Mouse (Mus musculus) brain, embryonic 14.5 days (tissue): Measurements from ENCODE around the gene Kidins220.

Source experiments
- CTCF ChIP-seq: fragments of 200-500 bp; IDR thresholded peaks from 2 replicates; pipeline ENCODE4 v1.5.1; 2012; ENCODE audit warnings: inconsistent platforms, mild to moderate bottlenecking, moderate library complexity, borderline replicate concordance; ENCODE audit not compliant: insufficient read depth, insufficient read length; ENCODE audit errors: extremely low read depth
- POLR2A ChIP-seq: fragments of 200-500 bp; IDR thresholded peaks from 2 replicates; pipeline ENCODE4 v1.6.1; 2012; ENCODE audit warnings: mild to moderate bottlenecking, inconsistent platforms, borderline replicate concordance; ENCODE audit not compliant: poor library complexity, insufficient read depth, insufficient read length, severe bottlenecking; ENCODE audit errors: extremely low read depth

DNA sequence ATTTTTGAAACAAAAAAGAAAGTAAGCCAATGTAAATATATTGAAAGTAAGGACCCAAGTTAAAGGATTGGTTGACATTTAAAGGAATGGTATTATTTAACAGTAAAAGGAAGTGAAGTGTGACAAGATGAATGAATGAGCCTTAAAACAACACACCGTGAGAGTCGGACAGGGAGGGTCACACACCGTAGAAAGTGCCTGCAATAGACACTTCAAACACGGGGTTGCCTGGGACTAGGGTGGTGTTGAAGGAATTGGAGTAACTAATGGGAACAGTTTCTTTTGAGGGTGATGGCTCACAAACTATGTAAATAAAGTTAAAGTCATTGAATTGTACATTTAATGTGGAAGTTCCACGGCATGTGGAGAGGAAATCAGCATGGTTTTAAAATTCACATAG lies 74.5 kb downstream of the Kidins220 start:
- no peak for TF ChIP-seq POLR2A
- no peak for TF ChIP-seq CTCF
